Mouse (Mus musculus) gastrocnemius, postnatal 4 days (tissue): ENCODE data around the gene Rgs16. TPM values are rescaled to one million over a fixed set of nuclear protein-coding genes. Genes with fewer than 3 reads are reported as not detected.
A peak's percentile ranks its signal among the peaks of the same experiment; 100 is the strongest.
"Not testable (repeated sequence)": the region's sequence is repeated elsewhere in the genome, so short reads cannot be mapped to it uniquely, and the experiment has no call there.

ENCODE experiments used
- DNase-seq, 2 experiments: peaks; one replicate each; pipeline ENCODE4 v3.0.0; 2021 to 2022; ENCODE audit warnings: low spot score in 2 of 2, mixed read lengths in 2 of 2
- total RNA-seq, 2 experiments: library from RNA; stranded (reverse); gene quantifications; 2 replicates each; pipeline ENCODE4 v1.2.3; 2021

Rgs16 gene
- total RNA-seq, 2 experiments from 2014 or later: 13.8 to 16.9 TPM

DNA sequence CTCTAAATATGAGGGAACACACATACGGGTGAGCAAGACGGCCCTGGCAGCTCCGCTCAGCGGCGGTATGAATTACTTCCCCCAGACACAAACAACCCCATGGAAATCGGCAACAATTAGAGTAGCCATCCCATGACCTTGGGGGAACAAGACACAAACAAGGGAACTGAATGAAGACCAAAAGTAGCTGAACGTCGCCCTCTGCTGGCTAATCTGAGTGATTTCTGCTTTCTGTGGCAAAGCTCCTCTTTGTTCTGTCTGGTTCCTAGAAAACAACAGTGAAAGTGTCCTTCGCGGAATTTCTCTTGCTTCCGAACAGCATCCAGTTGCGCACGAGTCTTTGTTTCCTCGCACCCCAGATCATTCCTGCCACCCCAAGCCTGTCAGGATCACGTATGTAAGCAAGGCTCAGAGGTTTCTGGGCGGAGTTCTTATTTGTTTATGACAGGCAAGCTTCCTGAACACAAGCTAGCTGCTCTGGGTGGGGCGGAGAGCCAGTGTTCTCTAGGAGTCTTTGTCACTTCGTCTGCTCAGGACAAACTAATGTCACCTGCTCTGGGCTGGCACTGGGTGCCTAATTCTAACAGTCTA, 9.2 kb downstream of the Rgs16 start, which contains the start of gene Rnasel:
TSS of gene Rnasel (plus strand) at position 216 of the 591 bp plus-strand sequence.
- DNase-seq: peak in 1 of 2 experiments; percentile 72

DNA sequence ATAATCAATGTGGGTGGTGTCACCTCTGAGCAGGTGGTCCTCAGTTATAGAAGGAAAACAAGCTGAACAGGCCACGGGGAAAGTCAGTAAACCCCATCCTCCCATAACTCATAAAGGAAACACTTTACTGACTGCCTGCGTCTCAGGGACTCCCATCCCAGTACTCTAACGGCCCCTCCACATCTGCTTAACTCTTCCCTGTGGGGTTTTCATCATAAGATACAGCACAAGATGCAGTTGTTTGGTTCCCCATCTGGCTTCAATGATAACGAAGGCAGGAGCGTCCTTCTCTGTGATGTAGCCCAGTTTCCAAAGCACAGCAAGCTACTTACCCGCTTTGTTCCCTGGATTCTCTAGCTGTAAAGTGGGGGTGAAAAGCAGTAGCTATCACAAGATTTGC, 9.9 kb downstream of the Rgs16 start:
- DNase-seq: no peak

DNA sequence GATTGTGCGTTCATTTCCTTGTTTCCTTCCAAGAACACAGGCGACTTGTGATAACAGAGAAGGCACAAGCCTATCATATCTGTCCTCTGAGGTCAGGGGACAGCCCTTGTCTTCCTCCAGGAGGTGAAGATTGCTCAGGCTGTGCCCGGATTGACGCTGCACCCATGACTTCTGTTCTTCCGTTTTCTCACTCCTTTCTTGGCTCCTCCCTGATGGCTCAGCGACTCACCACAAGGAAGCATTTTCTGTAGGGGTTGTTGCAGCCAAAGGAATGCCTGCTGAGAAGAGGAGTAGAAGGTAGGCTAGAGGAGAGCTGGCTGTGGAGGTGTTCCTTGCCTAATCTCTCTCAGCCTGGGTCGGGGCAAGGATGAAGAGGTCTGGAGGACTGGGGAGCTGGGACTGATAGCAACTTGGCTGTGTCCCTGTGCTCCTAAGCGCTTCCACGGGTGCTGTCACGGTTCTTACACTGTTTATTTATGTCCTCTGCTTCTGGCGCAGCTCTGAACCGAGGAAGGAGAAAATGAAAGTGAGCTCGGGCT, 11.7 kb downstream of the Rgs16 start:
- no peak for DNase-seq

DNA sequence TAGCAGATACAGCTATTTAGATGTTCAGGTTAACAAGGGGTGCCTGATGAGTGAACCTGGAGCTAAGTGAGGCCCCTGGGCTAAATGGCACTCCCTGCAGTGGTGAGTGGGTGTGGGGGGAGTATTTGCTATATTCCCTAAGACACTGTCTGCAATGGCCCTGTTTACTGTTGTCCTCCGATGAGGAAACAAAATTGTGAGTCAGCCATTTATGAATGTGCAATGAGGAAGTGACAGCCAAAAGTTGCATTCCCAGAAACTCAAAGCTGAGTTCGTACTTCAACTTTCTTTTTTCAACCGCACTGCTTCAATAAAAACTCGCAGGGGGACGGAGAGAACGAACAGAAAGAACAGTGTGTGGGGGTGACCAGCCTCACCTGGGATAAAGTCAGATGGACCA, 12.4 kb downstream of the Rgs16 start:
- DNase-seq: no peak

DNA sequence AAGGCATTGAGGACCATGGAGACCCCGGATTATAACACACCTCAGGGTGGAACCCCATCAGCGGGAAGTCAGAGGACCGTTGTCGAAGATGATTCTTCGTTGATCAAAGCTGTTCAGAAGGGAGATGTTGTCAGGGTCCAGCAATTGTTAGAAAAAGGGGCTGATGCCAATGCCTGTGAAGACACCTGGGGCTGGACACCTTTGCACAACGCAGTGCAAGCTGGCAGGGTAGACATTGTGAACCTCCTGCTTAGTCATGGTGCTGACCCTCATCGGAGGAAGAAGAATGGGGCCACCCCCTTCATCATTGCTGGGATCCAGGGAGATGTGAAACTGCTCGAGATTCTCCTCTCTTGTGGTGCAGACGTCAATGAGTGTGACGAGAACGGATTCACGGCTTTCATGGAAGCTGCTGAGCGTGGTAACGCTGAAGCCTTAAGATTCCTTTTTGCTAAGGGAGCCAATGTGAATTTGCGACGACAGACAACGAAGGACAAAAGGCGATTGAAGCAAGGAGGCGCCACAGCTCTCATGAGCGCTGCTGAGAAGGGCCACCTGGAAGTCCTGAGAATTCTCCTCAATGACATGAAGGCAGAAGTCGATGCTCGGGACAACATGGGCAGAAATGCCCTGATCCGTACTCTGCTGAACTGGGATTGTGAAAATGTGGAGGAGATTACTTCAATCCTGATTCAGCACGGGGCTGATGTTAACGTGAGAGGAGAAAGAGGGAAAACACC, 13.7 kb downstream of the Rgs16 start:
- DNase-seq: no peak

DNA sequence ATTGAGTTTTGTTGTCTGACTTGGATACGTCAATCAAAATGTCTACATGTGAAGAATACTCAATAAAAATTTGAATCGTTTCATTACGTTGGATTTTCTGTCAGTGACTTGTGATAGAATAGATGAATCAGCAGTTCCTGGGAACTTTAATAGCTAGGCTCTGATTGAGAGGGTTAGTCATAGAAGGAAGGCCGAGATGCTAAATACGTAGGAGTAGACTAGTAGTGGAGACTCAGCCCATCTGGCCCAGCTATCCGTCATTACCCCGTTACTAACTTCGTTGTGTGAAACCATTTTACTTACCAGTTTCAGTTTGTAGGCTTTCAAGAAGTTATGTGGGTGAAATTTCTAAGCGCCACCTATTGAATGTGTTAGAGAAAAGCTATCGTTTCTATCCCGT, 24.0 kb downstream of the Rgs16 start:
- DNase-seq: no peak

DNA sequence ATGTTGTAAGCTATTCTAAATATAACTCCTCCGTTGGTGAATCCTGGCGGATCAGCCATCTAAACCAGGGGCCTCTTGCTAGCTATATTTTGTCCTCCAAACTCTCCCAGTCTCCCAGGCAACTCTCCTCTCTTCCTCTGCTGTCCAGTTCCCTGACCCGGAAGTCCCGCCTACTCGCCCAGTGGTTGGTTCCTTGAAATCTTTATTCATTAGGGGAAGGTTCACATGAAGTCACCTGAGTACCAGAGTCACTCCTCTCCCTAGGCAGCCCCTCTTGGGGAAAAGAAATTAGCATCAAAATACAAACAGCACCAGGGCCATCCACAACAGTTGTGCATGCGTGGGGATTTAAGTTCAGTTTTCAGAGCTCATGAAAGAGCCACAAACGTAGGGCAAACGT, 26.1 kb downstream of the Rgs16 start:
- DNase-seq: no peak

DNA sequence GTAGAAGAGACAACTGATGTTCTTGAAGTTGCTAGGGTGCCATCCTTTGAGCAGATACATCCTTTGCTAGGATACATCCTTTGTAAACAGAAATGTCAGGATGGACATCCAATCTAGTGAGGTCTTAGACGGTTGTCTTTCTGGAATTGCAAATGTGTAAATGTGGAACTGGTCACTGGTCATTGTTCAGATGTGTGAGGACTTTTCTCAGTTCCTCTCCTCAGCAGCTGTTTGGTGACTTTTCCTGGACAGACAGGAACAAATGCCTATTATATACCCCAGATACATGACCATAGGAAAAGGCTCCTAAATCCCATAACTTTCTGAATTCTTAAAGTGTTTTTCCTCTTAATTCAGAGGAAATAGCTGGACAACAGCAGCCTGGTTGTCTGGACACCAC, 27.1 kb downstream of the Rgs16 start:
- no peak for DNase-seq

DNA sequence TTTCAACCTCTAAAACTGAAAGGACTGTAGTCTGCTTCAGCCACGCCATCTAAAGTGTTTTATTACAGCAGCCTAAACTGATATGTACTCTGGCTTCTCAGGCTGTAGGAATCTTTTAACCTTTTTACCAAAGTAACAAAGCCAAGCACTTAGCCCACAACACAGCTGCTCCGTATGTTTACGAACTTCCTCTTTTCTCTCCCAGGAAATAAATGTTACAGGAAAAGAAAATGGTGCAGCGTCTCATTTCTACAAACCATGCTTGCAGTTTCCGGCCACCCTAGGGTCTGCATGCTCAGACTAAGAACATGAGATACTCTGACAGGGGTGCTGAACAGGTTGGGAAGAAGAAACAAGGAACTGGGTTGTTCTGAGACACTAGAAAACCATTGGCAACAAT, 28.3 kb downstream of the Rgs16 start:
- DNase-seq: no peak

DNA sequence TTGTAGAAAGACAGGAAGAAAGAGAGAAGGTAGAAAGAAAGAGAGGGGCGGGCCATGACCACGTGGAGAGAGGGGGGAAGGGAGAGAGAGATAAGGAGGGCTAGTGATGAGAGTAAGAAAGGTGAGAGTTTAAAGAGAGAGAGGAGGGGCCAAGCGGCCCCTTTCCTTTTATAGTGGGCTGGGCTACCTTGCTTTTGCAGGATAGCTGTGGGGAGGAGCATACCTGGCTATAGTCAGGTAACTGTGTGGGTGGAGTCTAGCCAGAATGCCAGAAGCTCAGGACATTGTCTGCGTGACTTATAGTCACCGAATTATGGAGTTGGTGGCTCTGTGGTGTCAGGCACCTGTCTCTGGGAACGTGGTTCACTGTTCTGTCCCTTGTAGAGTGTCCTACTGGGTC, 29.4 kb downstream of the Rgs16 start:
- not testable (repeated sequence) for DNase-seq

DNA sequence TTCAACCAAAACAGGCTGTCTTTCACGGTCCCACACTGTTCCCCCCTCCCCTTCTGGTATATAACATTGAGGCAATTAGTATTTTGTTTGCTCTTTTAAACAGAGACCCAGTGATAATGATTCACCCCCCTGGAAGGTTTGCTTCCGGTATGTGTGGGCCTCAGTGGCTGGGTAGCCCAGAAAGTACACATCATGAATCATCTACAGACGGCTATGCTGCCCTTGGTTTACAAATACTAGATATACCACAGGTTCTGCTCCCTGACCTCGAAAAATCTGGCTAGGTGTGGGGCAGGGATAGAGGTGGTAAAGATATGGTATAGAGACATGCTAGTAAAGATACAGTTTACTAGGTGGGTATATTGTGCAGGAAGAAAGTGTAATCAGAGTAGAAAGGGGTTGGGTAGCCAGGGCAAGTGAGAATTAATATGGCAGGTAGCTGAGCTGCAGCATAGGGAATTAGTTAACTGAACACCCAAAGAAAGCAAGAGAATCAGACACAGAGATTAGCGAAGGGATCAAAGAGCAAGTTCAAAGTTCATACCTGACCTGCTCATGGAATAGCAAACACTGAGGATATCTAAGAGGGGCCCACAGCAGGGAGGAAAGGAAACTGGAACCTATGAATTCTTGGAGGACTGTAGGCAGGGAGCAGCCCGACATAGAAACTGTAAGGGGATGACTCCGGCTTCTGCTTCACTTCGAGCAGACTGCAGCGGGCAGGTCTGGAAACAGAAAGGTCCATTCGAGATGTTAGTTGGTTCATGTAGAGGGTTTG, 30.0 kb downstream of the Rgs16 start:
- no peak for DNase-seq

DNA sequence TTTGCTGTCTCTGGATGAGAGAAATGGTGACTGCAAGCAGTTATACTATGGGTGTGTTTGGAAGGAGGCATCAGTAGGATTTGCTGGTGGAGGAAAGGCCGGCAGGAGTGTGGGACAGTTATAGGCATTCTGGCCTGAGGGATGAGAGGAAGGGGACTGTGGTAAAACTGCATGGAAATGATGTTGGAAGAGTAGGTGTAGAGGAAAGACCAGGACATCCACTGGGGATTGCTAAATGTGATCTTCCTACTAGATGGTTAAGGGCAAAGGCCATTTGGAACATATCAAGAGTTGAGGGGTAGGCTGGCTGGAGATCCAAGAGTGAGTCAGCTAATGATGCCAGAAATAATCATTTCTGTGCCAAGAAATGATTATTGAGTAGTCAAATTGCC, 30.6 kb downstream of the Rgs16 start:
- DNase-seq: no peak

DNA sequence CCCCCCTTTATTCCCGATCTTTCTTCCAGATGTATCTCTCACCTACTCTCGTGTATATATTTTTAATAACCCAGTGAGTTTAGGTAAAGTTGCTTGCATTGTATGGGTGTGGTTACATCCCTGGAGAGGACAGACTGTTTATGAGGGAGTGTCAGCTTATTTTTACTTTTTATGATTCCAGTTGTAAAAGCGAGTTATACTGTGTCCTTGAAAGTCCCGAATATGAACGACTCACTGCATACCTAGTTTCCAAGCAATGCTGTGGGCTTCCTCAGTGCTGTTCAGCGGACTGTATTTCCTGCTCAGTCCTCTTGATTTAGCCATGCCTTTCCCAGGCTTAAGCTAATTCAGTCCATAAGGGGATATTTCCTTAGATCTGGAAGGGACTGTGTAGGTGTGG, 35.0 kb downstream of the Rgs16 start:
- no peak for DNase-seq

DNA sequence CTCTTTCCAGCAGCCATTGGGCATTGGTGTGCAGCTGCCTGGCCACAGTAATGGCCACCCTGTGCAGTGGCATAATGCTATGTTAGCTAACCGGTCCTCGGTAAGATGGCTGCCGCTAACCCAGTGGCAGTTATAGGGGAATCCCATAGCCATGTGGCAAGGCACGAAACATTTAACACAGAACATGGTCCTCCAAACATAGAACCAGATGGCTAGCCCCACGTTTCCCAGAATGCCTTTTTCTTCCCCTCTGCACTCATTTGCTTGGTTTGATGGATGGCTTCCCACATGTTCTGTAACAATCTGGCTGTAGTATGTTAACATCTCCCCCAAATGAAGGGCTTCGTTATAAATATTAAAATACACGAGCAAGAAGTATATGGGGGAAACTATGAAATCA, 36.1 kb downstream of the Rgs16 start:
- DNase-seq: no peak

DNA sequence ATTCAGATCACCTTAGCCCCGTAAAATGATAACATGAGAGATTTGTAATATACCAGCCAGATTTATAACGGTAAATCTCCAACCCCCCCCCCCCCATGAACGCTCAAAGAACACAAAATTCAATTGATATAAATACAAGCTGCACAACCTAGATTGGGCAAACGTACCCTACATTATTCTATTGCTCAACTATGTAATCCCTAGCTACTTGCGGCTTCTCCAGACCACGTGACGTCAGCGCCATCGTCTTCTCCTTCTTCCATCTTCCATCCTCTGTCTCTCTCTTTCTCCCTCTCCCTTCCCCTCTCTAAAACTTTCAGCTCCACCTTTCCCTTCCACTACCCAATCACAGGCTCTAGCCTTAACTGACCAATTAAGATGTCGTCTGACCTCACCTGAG, 38.1 kb downstream of the Rgs16 start:
- no peak for DNase-seq

DNA sequence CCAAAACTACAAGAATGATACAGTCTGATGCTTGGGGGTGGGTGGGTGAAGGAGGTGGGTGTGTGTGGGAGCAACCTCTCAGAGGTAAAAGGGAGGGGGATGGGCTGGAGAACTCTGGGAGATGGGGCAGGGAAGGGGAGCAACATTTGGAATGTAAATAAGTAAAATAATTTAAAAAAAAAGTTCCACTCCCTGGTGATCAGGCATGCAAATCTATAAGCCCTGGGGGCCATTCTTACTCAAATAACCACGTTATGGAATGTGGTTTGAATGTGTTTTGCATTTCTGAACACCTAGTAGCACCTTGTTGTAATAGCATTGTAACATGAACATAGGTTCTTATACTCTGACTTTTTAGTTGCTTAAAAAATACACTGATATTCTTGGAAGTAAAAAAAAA, 43.2 kb downstream of the Rgs16 start:
- no peak for DNase-seq

DNA sequence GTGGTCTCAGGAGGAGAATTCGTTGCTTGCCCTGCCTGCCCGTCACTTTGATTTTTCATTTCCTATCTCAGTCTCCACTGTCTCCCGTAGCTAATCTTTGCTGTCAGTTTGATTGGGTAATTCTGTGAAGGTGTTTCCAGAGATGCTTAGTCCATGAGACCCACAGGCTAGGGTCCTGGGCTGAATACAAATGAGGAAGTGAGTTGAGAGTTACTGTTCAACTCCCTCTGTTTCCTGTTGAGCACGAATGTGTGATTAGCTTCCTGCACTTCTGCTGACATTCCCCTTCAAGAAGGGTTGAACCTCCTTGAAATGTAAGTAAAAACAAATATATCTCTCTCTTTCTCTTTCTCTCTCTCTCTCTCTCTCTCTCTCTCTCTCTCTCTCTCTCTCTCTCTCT, 45.5 kb downstream of the Rgs16 start:
- DNase-seq: no peak

DNA sequence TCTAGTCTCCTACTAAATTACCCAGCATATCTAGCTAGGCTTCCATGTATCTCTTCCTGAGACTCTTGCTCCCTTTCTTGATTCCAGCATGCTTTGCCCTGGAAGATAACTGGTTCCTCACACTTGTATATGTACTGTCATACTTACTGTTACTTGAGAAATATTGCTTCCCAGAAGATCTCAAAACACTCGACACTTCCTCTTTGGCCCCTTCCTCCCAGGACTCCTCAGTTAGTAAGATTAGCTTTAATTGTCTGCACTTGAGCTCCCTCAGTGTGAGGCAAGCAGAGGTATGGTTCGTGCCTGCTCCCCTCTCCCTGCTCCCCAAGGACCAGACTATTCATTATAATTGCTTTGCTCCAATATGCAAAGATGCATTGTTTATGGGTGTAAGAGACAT, 50.6 kb downstream of the Rgs16 start:
- no peak for DNase-seq

DNA sequence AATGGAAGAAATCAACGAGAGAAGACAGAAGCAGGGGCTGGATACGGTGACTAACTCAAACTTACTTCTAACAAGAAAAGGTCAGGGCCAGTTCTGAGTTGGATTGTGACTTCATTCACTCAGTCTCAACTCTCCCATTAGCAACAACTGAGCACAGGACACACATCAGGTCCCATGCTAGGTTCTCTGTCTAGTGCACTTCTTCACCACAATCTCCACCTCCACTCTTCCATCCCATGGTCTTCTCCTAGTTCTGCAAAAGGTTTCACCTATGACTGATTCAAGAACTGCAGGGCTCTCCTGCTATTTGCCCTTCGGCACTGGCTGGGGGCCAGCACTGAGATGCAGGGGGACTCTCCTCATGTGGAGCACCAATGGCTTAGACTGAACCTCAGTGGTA, 54.1 kb downstream of the Rgs16 start:
- DNase-seq: no peak
